Mouse (Mus musculus) thymus, postnatal 4 days (tissue): ENCODE measurements around the gene Gpx4.

Experiments
- DNase-seq: peaks from one replicate; pipeline ENCODE4 v3.0.0; 2021

The Gpx4 gene

DNA sequence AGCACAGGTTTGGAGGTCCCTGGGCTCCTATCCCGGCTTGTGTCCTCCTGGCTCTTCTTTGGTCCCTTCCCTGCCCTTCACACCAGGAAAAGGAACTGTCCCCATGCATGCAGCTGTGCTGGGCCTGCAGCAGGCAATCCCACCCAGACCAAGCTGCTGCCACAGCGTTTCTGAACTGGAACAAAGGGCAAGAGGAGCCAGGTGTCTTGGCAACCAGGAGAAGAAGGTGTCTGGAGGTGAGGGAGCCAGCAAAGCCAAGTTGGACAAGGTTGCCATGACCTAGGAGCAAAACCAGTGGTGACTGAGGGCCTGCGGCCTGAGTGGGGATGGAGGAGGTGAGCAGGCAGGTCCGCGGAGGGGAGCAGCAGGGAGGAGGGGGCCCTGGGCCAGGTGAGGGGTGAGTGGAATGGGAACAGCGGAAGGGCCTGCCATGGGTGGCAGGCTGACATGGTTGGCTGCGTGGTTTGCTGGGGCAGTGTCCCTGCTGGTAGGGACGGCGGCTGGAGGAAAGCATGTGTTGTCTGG lies at the start of gene Gpx4:
Gpx4 (plus strand) TSS at position 126 of the 525 bp plus-strand sequence.
- no peak for DNase-seq

DNA sequence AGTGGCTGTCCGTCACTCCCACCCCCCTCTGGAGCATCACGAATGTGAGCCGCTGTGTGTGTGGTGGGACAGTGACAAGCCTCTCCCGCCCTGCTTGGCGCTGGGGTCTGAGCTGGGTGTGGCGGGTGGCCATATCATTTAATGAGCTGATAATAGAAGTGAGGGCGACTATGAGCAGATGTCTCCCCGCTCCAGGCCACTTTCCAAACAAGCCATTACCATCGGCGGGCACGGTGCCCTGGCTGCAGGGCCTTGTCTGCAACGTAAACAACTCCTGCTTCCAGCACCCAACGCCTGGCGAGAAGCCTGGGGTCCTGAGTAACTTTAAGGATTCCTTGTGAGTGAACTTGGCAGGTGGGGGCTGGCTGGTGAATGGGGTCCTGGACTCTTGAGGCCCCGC lies 49.1 kb upstream of the Gpx4 start:
- DNase-seq: no peak

DNA sequence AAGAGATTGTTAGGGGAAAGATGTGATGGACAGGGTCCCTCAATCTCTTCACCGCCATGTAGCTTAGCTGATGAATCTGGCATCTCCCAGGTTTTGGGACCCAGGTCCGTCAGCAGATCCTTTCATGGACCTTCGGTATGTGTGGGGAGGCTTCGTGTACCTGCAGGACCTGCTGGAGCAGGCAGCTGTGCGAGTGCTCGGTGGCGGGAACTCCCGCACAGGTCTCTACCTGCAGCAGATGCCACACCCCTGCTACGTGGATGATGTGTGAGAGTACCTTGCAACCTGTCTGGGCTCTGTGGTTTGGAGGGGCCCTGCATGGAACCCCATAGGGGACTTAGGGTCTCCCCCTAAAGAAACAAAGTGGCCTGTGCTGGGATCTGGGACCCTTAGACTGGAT lies 45.0 kb upstream of the Gpx4 start:
- DNase-seq: no peak

DNA sequence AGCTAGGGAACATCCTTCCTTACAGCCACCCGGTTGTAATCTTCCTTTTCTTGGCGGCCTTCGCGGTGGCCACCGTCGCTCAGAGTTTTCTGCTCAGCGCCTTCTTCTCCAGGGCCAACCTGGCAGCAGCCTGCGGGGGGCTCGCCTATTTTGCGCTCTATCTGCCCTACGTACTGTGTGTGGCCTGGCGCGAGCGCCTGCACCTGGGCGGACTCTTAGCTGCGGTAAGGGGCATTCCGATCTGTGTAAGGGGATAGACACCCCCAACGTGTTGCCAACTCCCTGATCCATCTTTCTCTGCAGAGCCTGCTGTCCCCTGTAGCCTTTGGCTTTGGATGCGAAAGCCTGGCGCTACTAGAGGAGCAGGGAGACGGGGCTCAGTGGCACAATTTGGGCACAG lies 44.1 kb upstream of the Gpx4 start:
- no peak for DNase-seq

DNA sequence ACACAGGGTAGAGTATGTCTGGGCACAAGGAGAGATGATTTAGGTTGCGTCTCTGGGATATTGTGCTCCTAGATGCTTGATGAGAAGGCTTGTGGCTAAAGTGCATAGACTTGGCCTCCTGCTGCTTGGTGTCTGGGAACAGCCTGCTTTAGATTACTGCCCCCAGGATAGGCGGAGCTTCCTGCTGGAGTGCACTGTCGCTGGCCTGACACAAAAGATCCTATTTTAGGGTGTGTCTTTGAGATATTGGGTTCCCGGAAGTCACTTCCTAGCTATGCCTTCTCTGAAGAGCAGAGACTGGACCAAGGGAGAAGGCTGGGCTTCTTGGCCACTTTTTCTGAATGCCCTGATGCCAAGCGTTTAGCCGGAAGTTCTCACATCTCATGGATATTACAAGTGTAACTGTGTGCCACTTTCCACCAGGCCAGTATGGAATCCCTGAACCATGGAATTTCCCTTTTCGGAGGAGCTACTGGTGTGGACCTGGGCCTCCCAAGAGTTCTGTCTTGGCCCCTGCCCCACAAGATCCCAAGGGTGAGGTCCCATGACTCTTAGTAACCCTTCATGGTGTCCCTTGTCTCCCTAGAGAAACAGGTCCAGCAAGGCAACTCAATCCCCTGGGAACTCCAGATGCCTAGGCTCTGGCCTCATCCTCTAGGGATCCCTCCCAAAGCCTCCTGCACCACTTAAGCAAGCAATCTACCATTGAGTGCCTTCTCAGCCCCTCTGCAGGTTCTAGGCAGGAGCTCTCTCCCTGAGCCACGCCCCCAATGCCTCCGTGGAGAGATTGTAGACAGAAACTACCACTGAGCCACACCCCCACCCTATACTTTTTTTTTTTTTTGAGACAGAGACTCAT lies 43.4 kb upstream of the Gpx4 start:
- DNase-seq: no peak

DNA sequence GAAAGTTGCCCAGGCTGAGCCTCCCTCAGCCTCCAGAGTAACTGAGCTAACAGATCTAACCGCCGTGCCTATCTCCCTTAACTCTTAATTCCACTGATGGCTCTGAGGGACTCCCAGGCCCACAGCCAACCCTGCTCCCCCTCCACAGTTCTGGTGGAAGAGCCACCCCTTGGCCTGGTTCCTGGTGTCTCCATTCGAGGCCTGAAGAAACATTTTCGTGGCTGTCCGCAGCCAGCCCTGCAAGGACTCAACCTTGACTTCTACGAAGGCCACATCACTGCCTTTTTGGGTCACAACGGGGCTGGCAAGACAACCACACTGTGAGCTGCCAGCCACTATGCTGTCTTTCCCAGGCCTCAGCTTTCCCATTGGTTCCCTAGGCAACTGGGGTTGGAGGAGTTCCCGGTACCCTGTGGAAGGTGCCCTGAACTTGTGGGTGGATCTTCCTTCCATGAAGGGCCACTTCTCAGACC lies 42.7 kb upstream of the Gpx4 start:
- no peak for DNase-seq

DNA sequence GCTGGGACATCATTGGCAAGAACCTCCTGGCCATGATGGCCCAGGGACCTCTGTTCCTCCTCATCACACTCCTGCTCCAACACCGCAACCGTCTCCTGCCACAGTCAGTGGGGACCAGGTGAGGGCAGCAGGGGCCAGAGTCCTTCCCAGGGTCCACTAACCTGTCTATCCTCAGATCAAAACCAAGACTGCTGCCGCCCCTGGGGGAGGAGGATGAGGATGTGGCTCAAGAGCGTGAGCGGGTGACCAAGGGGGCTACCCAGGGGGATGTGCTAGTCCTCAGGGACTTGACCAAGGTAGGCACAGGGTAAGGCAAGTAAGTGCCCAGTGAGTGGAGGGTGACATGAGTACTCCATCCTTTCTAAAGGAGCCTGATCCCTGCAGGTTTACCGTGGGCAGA lies 35.2 kb upstream of the Gpx4 start:
- no peak for DNase-seq

DNA sequence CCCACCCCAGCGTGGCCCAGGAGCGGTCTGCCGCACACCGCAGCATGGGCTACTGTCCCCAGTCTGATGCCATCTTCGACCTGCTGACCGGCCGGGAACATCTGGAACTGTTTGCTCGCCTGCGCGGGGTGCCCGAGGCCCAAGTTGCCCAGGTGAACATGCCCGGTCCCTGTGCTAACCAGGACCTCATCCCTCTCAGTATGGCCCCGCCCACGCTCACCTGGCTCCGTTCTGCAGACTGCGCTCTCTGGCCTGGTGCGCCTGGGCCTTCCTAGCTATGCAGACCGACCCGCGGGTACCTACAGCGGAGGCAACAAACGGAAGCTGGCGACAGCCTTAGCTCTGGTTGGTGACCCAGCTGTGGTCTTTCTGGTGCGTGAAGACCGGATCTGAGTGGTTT lies 33.4 kb upstream of the Gpx4 start:
- DNase-seq: no peak

DNA sequence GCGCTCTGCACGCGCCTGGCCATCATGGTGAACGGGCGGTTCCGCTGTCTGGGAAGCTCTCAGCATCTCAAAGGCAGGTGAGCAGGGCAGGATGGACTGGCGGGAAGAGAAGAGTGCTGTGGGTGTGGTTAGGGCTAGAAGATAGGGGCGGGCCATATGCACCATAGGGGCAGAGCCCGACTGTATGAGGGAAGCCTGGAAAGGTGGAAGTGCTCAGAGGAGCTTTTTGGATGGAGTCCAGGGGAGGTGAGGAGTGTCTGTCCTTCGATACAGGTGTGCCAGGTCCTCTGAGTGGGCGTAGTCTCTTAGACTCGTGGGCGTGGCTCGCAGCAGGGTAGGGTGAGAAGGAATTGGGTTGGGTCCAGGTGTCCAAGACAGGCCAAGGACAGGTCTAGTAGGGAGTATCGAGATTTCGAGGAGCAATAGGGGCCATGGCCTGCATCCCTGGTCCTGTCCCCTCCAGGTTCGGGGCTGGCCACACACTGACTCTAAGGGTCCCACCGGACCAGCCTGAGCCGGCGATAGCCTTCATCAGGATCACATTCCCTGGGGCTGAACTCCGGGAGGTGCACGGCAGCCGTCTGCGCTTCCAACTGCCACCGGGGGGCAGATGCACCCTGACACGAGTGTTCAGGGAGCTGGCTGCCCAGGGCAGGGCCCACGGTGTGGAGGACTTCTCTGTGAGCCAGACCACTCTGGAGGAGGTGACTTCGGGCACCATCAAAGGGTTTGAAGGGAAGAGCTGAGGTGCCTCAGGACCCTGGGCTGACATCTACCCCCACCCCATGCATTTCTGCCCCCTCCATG lies 32.3 kb upstream of the Gpx4 start:
- peak; percentile 66 for DNase-seq

DNA sequence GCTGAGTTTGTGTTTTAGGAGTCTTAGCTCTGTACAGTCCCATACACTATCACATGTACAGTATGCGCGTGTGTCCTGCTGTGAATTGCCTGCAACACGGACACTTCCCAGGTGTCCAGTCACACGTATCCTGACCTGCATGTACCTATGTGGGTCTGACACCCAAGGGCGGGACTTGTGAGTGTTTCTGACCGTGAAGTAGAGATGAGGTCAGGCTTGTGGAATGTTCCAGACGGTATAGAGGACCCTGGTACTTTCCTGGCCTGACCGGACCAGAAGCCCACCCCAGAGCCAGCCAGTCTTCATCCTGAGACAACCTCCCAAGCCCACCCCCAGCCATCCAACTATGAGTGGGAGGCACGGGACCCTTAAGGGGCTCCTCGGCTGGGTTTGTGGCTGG lies 31.4 kb upstream of the Gpx4 start:
- no peak for DNase-seq

DNA sequence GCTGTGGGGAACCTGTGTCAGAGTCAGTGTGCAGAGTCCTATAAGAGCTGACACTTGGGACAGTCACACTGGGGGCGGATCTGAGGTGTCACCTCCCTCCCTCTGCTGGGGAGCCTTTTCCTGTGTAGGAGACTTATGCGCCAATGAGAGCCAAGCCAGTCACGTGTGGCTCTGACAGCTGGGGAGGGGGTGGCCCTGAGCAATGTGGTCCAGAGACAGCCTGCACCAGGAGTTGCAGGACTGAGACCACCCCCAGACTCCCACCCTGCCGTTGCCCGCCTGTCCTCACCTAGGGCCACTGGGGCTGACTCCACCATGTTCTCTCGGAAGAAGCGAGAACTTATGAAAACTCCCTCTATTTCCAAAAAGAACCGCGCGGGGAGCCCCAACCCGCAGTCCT lies 30.5 kb upstream of the Gpx4 start, which contains the start of gene Arhgap45:
Arhgap45 (plus strand) TSS at position 143 of the 400 bp plus-strand sequence.
- peak; percentile 85 for DNase-seq

DNA sequence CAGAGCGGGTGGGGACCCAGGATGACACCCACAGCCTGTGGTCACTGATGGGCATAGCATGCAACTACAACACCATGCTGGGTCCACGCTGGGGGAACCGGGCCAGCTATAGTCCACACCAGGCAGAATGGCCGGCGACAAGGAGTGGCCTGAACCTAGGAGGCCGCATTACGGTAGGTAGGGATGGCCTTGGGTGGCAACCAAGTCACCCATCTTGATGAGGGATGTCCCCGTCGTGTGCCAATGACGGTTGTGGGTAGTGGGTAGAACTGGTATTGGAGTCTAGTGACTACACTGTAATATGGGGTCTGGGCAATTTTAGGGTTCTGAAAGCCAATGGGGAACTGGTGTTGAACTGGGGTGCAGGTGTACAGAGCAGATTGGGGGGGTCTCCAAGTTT lies 30.0 kb upstream of the Gpx4 start:
- DNase-seq: no peak

DNA sequence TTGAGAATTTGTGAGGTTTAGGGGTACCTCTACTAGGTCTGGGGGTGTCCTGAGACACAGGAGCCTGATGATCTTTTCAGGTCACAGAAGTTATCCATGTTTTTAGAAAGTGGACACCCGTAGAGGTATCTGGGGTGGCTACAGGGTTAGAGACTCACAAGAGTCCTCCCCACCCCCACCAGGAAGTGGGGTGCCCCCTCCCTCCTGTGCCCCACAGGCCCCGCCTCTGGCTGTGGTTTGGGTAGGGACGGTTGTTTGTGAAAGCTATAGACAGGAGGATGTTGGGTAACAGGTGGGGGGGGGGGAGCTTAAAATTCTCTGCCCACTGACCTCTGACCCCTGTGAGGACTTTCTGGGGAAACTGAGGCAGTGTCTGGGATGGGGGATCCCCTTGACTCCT lies 29.6 kb upstream of the Gpx4 start:
- DNase-seq: peak; percentile 95

DNA sequence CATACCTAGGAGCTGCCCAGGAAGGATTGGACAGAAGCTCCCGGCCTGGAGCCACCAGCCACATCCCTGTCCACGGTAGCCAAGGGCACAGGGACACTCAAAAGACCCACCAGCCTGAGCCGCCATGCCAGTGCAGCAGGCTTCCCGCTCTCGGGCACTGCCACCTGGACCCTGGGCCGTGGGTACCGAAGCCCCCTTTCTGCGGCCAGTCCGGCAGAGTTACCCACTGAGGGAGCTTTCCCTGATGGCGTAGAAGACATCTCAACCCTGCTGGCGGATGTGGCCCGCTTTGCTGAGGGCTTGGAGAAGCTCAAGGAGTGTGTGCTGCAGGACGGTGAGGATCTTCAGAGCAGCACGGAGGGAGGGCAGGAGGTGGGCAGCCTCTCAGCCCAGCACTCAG lies 29.2 kb upstream of the Gpx4 start:
- DNase-seq: peak; percentile 70

DNA sequence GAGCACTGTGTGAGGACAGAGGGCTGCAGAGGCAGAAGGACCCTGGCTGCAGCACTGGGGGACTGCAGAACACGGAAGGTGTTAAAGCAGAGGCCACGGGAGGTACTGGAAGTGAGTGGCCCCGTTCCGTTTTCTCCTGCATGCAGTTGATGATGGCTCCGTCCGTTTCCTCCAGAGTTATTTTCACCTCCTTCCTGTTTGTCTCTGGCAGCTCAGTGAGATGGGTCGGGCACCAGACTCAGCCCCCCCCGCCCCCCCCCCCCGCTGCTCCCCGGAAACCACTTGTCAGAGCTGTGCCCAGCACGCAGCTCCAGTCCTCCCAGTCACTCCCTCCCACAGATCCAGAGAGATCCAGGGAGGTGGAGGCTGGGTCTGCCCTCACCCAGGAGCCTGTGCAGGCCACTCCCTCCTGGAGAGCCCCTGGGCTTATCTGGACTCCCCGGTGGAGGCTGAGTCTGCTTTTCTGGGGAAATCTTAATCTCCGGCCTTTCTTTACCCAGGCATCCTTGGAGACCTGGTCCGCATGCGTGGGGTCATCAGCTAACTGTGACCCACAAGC lies 28.1 kb upstream of the Gpx4 start:
- DNase-seq: peak; percentile 68

DNA sequence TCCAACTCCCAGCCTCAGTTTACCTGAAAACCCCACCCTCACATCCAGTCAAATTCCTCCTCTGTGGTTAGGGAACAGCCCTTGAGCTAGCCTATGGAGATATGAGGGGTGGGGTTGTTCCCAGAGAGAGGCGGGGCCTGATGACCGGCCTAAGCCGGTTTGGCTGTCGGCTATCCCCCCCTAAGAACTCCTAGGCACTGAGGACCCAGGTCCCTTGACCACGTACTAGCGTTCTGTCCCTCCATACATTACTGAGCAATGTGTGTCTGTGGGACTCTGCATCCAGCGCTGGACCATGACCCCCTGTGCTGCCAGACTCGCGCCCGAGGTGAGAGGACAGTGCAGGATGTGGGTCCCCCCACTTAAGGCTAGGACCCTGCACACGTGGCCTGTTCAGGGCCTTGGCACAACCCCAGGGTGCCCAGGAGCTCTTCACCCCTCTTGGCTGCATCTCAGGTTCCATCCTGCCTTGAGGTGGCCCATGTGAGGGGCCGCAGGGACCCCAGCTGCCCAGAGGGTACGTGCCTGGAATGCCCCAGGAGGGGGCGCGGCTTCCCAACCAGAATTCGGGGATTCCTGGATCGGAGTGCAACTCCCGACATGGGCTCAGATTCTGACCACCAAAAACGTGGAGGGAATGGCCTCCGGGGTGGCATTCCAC lies 27.4 kb upstream of the Gpx4 start:
- DNase-seq: no peak

DNA sequence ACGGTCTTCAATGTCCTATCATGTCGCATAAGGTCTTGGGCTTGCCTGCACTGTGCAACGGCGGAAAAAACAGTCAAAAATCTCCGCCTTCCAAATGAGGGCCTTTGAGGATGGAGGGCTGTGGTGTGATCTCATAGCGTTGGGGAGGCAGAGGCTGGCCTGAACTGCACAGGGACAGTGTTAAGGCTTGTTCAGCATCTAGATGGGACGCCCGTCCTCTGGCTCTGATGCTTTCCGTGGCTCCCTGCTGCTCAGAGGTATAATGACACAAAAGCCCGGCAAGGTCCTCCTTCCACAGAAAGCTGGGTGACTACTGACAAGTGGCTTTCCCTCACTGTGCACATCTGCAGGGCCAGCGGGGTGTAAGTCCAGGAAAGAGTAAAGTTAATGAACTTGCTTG lies 26.8 kb upstream of the Gpx4 start:
- no peak for DNase-seq

DNA sequence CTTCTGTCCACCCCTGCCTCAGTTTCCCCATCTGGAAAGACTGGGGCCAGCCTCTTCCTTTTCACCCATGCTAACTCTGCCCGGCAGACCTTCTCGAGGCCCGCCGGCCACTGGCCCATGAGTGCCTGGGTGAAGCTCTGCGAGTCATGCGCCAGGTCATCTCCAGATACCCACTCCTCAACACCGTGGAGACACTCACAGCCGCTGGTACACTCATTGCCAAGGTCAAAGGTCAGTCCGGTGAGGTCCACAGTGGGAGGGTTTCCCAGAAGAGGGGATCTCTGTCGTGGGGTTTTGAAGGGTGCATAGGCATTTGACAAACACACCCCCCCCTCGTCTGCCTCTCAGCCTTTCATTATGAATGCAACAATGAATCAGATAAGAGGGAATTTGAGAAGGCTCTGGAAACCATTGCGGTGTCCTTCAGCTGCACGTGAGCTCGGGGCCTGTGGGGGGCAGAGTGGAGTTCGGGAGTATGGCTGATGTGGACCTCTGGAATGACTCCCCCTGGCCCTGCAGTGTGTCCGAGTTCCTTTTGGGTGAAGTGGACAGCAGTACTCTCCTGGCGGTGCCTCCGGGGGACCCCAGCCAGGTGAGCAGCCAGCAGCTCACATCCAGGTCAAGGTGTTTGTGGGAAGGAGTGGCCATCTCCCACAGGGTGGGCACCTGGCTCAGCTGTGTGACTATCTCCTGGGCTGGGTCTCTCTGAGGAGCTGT lies 26.2 kb upstream of the Gpx4 start:
- DNase-seq: peak; percentile 50

DNA sequence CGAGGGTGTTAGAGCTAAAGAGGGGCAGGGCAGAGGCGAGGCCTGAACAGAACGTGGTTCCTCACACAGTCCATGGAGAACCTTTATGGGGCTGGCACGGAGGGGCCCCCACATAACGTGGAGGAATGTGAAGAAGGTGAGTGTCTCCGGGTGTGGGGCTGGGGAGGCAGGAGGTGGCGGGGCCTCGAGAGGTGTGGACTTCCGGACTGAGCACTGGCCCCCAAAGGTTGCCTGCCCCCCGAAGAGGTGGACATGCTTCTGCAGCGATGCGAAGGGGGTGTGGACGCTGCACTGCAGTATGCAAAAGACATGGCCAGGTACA lies 25.7 kb upstream of the Gpx4 start:
- peak; percentile 44 for DNase-seq

DNA sequence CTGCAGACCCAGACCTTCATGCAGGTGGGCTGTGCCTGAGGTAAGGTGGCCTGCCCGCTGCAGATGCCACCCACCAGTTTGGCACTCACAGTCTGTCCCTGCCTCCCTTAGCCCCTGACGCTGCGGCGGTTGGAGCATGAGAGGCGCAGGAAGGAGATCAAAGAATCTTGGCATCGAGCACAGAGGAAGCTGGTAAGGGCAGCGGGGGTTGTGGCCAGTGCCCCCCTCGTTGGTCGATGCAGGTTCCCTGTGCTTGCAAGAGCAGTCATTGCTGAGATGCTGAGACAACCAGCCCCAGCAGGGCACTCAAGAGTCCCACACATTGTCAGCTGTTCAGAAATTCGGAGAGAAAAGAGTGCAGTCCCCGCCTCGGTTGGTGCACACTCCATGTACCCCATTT lies 24.8 kb upstream of the Gpx4 start:
- DNase-seq: peak; percentile 60

DNA sequence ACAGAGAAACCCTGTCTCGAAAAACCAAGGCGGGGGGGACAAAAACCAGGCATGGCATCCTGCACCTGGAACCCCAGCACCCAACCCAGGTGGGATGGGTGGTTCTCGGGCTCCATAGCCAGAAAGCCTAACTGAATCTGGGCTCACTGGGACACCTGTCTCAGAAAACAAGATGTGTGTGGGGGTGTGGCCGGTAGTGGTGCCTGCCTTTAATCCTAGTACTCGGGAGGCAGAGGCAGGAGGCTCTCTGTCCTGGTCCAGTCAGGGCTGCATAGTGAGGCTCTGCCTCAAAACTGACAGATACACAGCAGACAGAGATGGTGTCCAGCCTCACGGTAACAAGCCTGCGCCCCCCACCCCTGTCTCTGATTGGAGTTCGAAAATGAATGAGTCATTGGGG lies 24.2 kb upstream of the Gpx4 start:
- no peak for DNase-seq

DNA sequence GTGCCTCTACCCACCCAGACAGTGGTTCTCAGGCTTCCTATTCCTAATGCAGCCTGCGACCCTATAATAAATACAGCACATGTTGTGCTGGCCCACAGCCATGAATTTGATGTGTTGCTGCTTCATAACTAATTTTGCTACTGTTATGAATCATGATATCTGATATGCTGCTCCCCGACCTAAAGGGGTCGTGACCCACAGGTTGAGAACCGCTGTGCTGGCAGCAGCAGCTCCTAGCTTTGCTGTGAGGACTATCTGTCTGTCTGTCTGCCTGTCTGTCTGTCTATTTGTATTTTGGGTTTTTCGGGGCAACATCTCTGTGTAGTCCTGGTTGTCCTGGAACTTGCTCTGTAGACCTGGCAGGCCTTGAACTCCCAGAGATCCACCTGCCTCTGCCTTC lies 23.2 kb upstream of the Gpx4 start:
- no peak for DNase-seq
